Mouse (Mus musculus): Measurements from ENCODE around the gene Myrf. TPM values are rescaled to one million over a fixed set of nuclear protein-coding genes. Genes with fewer than 3 reads are reported as not detected.

Gene Myrf
- total and polyA plus RNA-seq, 2 experiments from 2014 or later, result 2.0 to 5.9 TPM

- WGBS, result under 1% methylated on average over 35 of the region's 35 CpGs
- peak overlapping the region; percentile 97 for H3K27ac ChIP-seq
- H3K9me3 ChIP-seq (ENCODE audit: low read length), result no peaks in the 10 kb centered on the region
- peak overlapping the region; percentile 94 for H3K4me3 ChIP-seq (ENCODE audit: low read length)
- peak overlapping the region; percentile 99 for H3K9ac ChIP-seq (replicated peaks; ENCODE audit: low read length)
- H3K4me1 ChIP-seq (ENCODE audit: insufficient read depth, low read length), result peaks cover 11% of the 10 kb centered on the region; the same call in 1 of the 2 replicates
- H3K36me3 ChIP-seq (ENCODE audit: insufficient read depth, low read length), result peaks cover 13% of the 10 kb centered on the region
- ATAC-seq (peak; percentile 79), DNase-seq (ENCODE audit: low spot score) (peak; percentile 90)
- H3K27me3 ChIP-seq (ENCODE audit: insufficient read depth, low read length), result no peaks in the 10 kb centered on the region
- peak overlapping the region; percentile 80 for H3K4me2 ChIP-seq (ENCODE audit: low read depth, low read length)
- no peak for TF ChIP-seq CTCF (IDR thresholded peaks at IDR 0.05; ENCODE audit: low read depth)
These were observed 57.1 kb downstream of the Myrf start for GRCm38 (mm10) chr19:10183299-10183983.

GRCm38 (mm10) chr19:10182670-10183298 is 57.8 kb downstream of the Myrf start, which contains the start of gene Fads1:
Gene Fads1 (plus strand): TSS chr19:10182888.
- H3K4me3 ChIP-seq (ENCODE audit: low read length), result peak within 1 kb of the TSS; percentile 94
- TF ChIP-seq CTCF (IDR thresholded peaks at IDR 0.05; ENCODE audit: low read depth), result peak; percentile 64
- H3K4me2 ChIP-seq (ENCODE audit: low read depth, low read length), result peak within 1 kb of the TSS; percentile 80
- DNase-seq (ENCODE audit: low spot score) (peak; percentile 98), ATAC-seq (peak; percentile 96)
- H3K4me1 ChIP-seq (ENCODE audit: insufficient read depth, low read length), result peaks cover 11% of the 10 kb centered on the region; the same call in 1 of the 2 replicates
- peak within 1 kb of the TSS; percentile 97 for H3K27ac ChIP-seq
- 2% methylated on average over 67 of the region's 70 CpGs for WGBS
- H3K36me3 ChIP-seq (ENCODE audit: insufficient read depth, low read length), result peaks cover 13% of the 10 kb centered on the region
- H3K27me3 ChIP-seq (ENCODE audit: insufficient read depth, low read length), result no peaks in the 10 kb centered on the region
- peak within 1 kb of the TSS; percentile 99 for H3K9ac ChIP-seq (replicated peaks; ENCODE audit: low read length)
- no peaks in the 10 kb centered on the region for H3K9me3 ChIP-seq (ENCODE audit: low read length)

- Histone ChIP-seq H3K9me3 (ENCODE audit: low read length) (no peaks in the 10 kb centered on the region), H3K27me3 (ENCODE audit: insufficient read depth, low read length) (no peaks in the 10 kb centered on the region), H3K4me3 (ENCODE audit: low read length) (peak overlapping the region; percentile 94), H3K27ac (peak overlapping the region; percentile 97; the same call in 1 of the 2 replicates), H3K4me2 (ENCODE audit: low read depth, low read length) (peak overlapping the region; percentile 80), H3K4me1 (ENCODE audit: insufficient read depth, low read length) (peaks cover 11% of the 10 kb centered on the region; the same call in 1 of the 2 replicates), H3K9ac (replicated peaks; ENCODE audit: low read length) (peak overlapping the region; percentile 99), H3K36me3 (ENCODE audit: insufficient read depth, low read length) (peaks cover 13% of the 10 kb centered on the region)
- 22% methylated on average over 7 of the region's 7 CpGs for WGBS
- peak; percentile 47 for DNase-seq (ENCODE audit: low spot score)
- no peak for ATAC-seq
- TF ChIP-seq CTCF (IDR thresholded peaks at IDR 0.05; ENCODE audit: low read depth), result no peak
These were observed 58.4 kb downstream of the Myrf start for GRCm38 (mm10) chr19:10182142-10182541.

GRCm38 (mm10) chr19:10181225-10181624 is 59.3 kb downstream of the Myrf start:
- ATAC-seq, result no peak
- Histone ChIP-seq H3K9me3 (ENCODE audit: low read length) (no peaks in the 10 kb centered on the region), H3K4me3 (ENCODE audit: low read length) (no peak overlapping the region), H3K27ac (no peak overlapping the region), H3K4me2 (ENCODE audit: low read depth, low read length) (no peak overlapping the region), H3K27me3 (ENCODE audit: insufficient read depth, low read length) (no peaks in the 10 kb centered on the region), H3K9ac (replicated peaks; ENCODE audit: low read length) (no peak overlapping the region), H3K4me1 (ENCODE audit: insufficient read depth, low read length) (peaks cover 11% of the 10 kb centered on the region; the same call in 1 of the 2 replicates), H3K36me3 (ENCODE audit: insufficient read depth, low read length) (peaks cover 4% of the 10 kb centered on the region)
- WGBS, result 66% methylated on average over 7 of the region's 7 CpGs
- DNase-seq (ENCODE audit: low spot score), result no peak
- no peak for TF ChIP-seq CTCF (IDR thresholded peaks at IDR 0.05; ENCODE audit: low read depth)

GRCm38 (mm10) chr19:10176941-10177372 is 63.6 kb downstream of the Myrf start:
- no peaks in the 10 kb centered on the region for H3K36me3 ChIP-seq (ENCODE audit: insufficient read depth, low read length)
- no peak for TF ChIP-seq CTCF (IDR thresholded peaks at IDR 0.05; ENCODE audit: low read depth)
- no peaks in the 10 kb centered on the region for H3K27me3 ChIP-seq (ENCODE audit: insufficient read depth, low read length)
- no peaks in the 10 kb centered on the region for H3K4me1 ChIP-seq (ENCODE audit: insufficient read depth, low read length)
- no peaks in the 10 kb centered on the region for H3K9me3 ChIP-seq (ENCODE audit: low read length)
- 61% methylated on average over 7 of the region's 7 CpGs for WGBS
- no peak overlapping the region for H3K27ac ChIP-seq
- no peak overlapping the region for H3K9ac ChIP-seq (replicated peaks; ENCODE audit: low read length)
- no peak overlapping the region for H3K4me2 ChIP-seq (ENCODE audit: low read depth, low read length)
- no peak for DNase-seq (ENCODE audit: low spot score)
- no peak overlapping the region for H3K4me3 ChIP-seq (ENCODE audit: low read length)
- ATAC-seq, result no peak

- ATAC-seq (no peak), DNase-seq (ENCODE audit: low spot score) (no peak)
- H3K27me3 ChIP-seq (ENCODE audit: insufficient read depth, low read length), result no peaks in the 10 kb centered on the region
- no peak overlapping the region for H3K4me3 ChIP-seq (ENCODE audit: low read length)
- H3K27ac ChIP-seq, result no peak overlapping the region
- TF ChIP-seq CTCF (IDR thresholded peaks at IDR 0.05; ENCODE audit: low read depth), result no peak
- no peaks in the 10 kb centered on the region for H3K4me1 ChIP-seq (ENCODE audit: insufficient read depth, low read length)
- H3K9me3 ChIP-seq (ENCODE audit: low read length), result no peaks in the 10 kb centered on the region
- no peaks in the 10 kb centered on the region for H3K36me3 ChIP-seq (ENCODE audit: insufficient read depth, low read length)
- H3K9ac ChIP-seq (replicated peaks; ENCODE audit: low read length), result no peak overlapping the region
- H3K4me2 ChIP-seq (ENCODE audit: low read depth, low read length), result no peak overlapping the region
- WGBS, result 49% methylated on average over 1 of the region's 1 CpGs
These were observed 64.1 kb downstream of the Myrf start for GRCm38 (mm10) chr19:10176477-10176876.
